Mouse (Mus musculus) kidney, adult 18-20 months (tissue): ENCODE results near the gene Gna12.

Experiments
- DNase-seq: peaks from one replicate; pipeline ENCODE4 v3.0.0; 2021

The Gna12 gene

GRCm38 (mm10) chr5:140750925-140751324 lies 79.3 kb downstream of the Gna12 start:
- DNase-seq = no peak

- peak; percentile 79 for DNase-seq
Observed at GRCm38 (mm10) chr5:140749062-140749875, 81.0 kb downstream of the Gna12 start.

- peak; percentile 72 for DNase-seq
Observed at GRCm38 (mm10) chr5:140748425-140748824, 81.8 kb downstream of the Gna12 start.

GRCm38 (mm10) chr5:140743706-140744131 lies 86.5 kb downstream of the Gna12 start:
- DNase-seq = no peak

- no peak for DNase-seq
Observed at GRCm38 (mm10) chr5:140741877-140742276, 88.4 kb downstream of the Gna12 start.

- peak; percentile 48 for DNase-seq
Observed at GRCm38 (mm10) chr5:140741040-140741439, 89.2 kb downstream of the Gna12 start.

- DNase-seq = no peak
Observed at GRCm38 (mm10) chr5:140739813-140740212, 90.4 kb downstream of the Gna12 start.

- no peak for DNase-seq
Observed at GRCm38 (mm10) chr5:140736166-140736565, 94.1 kb downstream of the Gna12 start.

GRCm38 (mm10) chr5:140735297-140735696 lies 94.9 kb downstream of the Gna12 start:
- no peak for DNase-seq

- DNase-seq = no peak
Observed at GRCm38 (mm10) chr5:140733336-140733735, 96.9 kb downstream of the Gna12 start.

GRCm38 (mm10) chr5:140732195-140732594 lies 98.0 kb downstream of the Gna12 start:
- DNase-seq = no peak

- no peak for DNase-seq
Observed at GRCm38 (mm10) chr5:140731040-140731797, 99.0 kb downstream of the Gna12 start.

- DNase-seq = no peak
Observed at GRCm38 (mm10) chr5:140726946-140727740, 103.1 kb downstream of the Gna12 start.

- no peak for DNase-seq
Observed at GRCm38 (mm10) chr5:140726062-140726839, 104.0 kb downstream of the Gna12 start.

- DNase-seq = no peak
Observed at GRCm38 (mm10) chr5:140723822-140724221, 106.4 kb downstream of the Gna12 start, which contains the start of gene Amz1. Gene Amz1, plus strand, starts transcription at chr5:140724127.

GRCm38 (mm10) chr5:140722121-140722520 lies 108.1 kb downstream of the Gna12 start:
- DNase-seq = no peak

- DNase-seq = no peak
Observed at GRCm38 (mm10) chr5:140720773-140721172, 109.5 kb downstream of the Gna12 start.

GRCm38 (mm10) chr5:140711040-140711439 lies 119.2 kb downstream of the Gna12 start:
- no peak for DNase-seq

- no peak for DNase-seq
Observed at GRCm38 (mm10) chr5:140710315-140710714, 119.9 kb downstream of the Gna12 start.
